Mouse (Mus musculus) testis, adult 2 months (tissue): ENCODE data around the gene Slc30a1.

Experiments used
- CTCF ChIP-seq: fragments of 200-500 bp; IDR thresholded peaks from 2 replicates; pipeline ENCODE4 v1.5.1; 2012; ENCODE audit warnings: low read depth, mild to moderate bottlenecking, inconsistent platforms, low read length, moderate library complexity; ENCODE audit not compliant: control insufficient read depth, insufficient read depth, insufficient replicate concordance
- POLR2A ChIP-seq: fragments of 200-500 bp; IDR thresholded peaks from 2 replicates; pipeline ENCODE4 v1.6.1; 2012; ENCODE audit warnings: low read depth, mild to moderate bottlenecking, inconsistent platforms, low read length, moderate library complexity; ENCODE audit not compliant: control insufficient read depth

DNA sequence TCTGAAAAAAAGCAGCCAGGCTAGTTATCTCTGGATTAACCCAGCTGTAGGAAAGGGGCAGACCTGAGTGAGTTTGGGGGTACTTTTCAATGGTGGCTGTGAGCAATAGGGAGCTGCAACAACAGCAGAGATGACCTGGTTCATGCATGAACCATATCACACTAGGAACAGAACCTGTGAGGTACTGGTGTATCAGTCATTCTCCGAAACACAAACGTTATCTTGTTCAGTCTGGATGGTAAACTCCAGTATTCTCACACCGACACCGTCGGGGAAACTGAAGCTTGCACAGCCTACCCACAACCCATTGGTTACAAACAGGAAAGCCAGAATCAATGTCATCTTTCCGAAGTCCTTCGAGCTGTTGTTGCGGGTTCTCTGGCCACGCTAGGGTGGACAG is 11.7 kb upstream of the Slc30a1 start:
- TF ChIP-seq CTCF (no peak), POLR2A (no peak)
